Mouse (Mus musculus) liver, postnatal 0 days (tissue): ENCODE results near the gene St6galnac6.

Experiments
- CTCF ChIP-seq: sonication (generic); IDR thresholded peaks from 2 replicates; pipeline ENCODE4 v1.5.1; 2016; ENCODE audit warnings: antibody characterized with exemption, low read depth
- EP300 ChIP-seq: IDR thresholded peaks from 2 replicates; pipeline ENCODE4 v1.6.1; 2016; ENCODE audit warnings: antibody characterized with exemption, low read depth, mild to moderate bottlenecking

GRCm38 (mm10) chr2:32661509-32662107 is 62.1 kb downstream of the St6galnac6 start:
- TF ChIP-seq CTCF (no peak), EP300 (peak; percentile 51; the same call in 1 of the 2 replicates)
